Comparison of ENCODE assay signal across 8 mouse cellular contexts in the genomic region with DNA sequence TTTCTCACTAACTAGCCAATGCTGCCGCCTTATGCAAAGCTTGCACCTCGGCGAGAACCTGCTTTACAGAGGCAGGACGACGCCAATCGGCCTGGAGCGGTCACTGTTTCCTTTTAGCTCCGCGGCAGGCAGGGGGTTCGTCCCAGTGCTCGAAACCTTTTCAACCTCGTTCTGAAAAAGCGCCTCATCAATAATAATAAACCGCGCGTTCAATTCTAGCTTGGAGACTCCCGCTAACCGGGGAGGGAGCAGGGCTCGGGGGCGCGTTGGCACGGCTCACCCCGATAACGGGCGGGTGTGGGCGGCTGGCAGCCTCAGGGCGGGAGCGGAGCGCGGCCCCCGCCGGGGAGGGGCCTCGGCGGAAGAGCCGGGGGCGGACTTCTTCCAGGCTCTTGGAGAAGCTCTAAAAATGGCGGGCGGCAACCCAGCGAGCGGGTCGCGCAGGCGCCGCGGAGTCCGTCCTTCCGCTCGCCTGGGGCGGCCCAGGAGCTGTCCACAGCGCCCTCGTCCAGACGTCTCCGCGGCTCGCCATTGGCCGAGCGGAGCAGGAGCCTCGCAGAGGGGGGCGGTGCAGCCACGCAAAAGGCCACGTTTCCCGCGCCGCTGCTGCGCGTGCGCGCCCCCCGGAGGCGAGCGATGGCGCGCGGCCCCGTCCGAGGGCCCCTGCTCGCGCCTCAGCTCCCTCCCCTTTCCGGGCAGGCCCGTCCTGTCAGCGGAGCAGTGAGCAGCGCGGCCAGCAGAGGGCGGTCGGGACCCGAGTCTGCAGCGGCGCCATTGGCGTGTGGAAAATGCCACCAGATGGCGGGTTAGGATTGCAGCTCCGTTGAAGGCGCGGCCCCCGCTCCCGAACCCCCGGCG. TPM values are rescaled to one million over a fixed set of nuclear protein-coding genes. Genes with fewer than 3 reads are reported as not detected.
DNase-seq lines count a peak whose midpoint lies in the region; ATAC-seq and TF ChIP-seq lines count a peak whose summit lies in the region.

No protein-coding gene starts in this region.

- no peaks in the 10 kb centered on the region for H3K36me3 ChIP-seq in hindbrain, embryonic 13.5 days

- CTCF ChIA-PET in Patski (lab: Charles Lee): interaction anchor here (0.6 to 4.1 kb wide), 46 partner anchors 12 to 286 kb away, joined by 3 to 67 read pairs (median 4); partner anchors contain the start of genes Nck1 and Stag1

- peak overlapping the region; percentile 81 for H3K4me3 ChIP-seq in hindbrain, embryonic 13.5 days

- POLR2A ChIA-PET in Patski (lab: Charles Lee): interaction anchor here (0.6 to 3.1 kb wide), 15 partner anchors 25 to 286 kb away, joined by 3 to 28 read pairs (median 4); partner anchors contain the start of gene Nck1

- peak; percentile 88 for ATAC-seq in Patski
- ATAC-seq in hindbrain, embryonic 13.5 days (ENCODE audit: low FRiP score): peak; percentile 99

- no peaks in the 10 kb centered on the region for H3K27me3 ChIP-seq in Patski
- H3K27me3 ChIP-seq in hindbrain, embryonic 13.5 days: no peaks in the 10 kb centered on the region

- H3K9ac ChIP-seq in hindbrain, embryonic 13.5 days: peak overlapping the region; percentile 93

- 1% methylated on average over 77 of the region's 97 CpGs for WGBS in hindbrain, embryonic 13.5 days

- H3K4me2 ChIP-seq in hindbrain, embryonic 13.5 days: peak overlapping the region; percentile 75

- peak; percentile 100 for TF ChIP-seq CTCF in Patski (IDR thresholded peaks at IDR 0.05)

- DNase-seq in Patski (ENCODE audit: low read depth, low spot score): peak; percentile 84
- DNase-seq in cerebellum, postnatal 14 days: peak; percentile 100
- DNase-seq in frontal cortex, postnatal 14 days (ENCODE audit: low spot score in 2 of 2): peak; percentile 98 to 100
- DNase-seq in layer of hippocampus, postnatal 25 days (ENCODE audit: extremely low spot score in 1 of 2, low spot score in 1 of 2): peak; percentile 100
- DNase-seq in lung, postnatal 25 days (ENCODE audit: low spot score): peak; percentile 99
- DNase-seq in retina, embryonic 14.5 days (ENCODE audit: low spot score): peak; percentile 99
- DNase-seq in thymus, postnatal 4 days: peak; percentile 100

- H3K4me1 ChIP-seq in hindbrain, embryonic 13.5 days (replicated peaks): peaks cover 37% of the 10 kb centered on the region

- H3K9me3 ChIP-seq in hindbrain, embryonic 13.5 days: no peaks in the 10 kb centered on the region

- in situ Hi-C loops in Patski (cut with MboI; ENCODE audit: low pct_unique_long_range_greater_than_20kb): loop anchor here (5.0 to 10.0 kb wide), 3 partner anchors 96 to 512 kb away; partner anchors contain the start of gene Nck1

- peak overlapping the region; percentile 99 for H3K27ac ChIP-seq in hindbrain, embryonic 13.5 days

RNA-seq across cellular contexts. Expression of gene Stag1, which starts 45.5 kb away (rescaled TPM):
- 29.1 TPM for polyA plus RNA-seq in Patski (2021)
- 42.8 and 44.7 TPM in 2 replicates for polyA plus RNA-seq in hindbrain, embryonic 13.5 days (2015; fragmentation: Nextera tagmentation; extraction: Ambion mirVana)
- total RNA-seq in layer of hippocampus, postnatal 25 days (2021): 10 to 100 TPM; 49.5 to 50.4 TPM

Comparison
In these comparisons a context has a peak if more than half of its experiments do, and no peak if none do; other contexts are left out.
1. Peak in every context shown above with its lines: DNase-seq, ATAC-seq, H3K4me3 ChIP-seq and H3K27ac ChIP-seq.